Mouse (Mus musculus) erythroblast, embryonic 14.5 days (primary cell): ENCODE data around the gene Cyp4b1.

Source experiments
- GATA1 ChIP-seq: IDR thresholded peaks from 2 replicates; pipeline ENCODE4 v1.6.1; 2012; ENCODE audit warnings: low read length, inconsistent platforms, mixed read lengths
- TAL1 ChIP-seq: IDR thresholded peaks from 3 replicates; pipeline ENCODE4 v1.6.1; 2012; ENCODE audit warnings: low read length, inconsistent platforms, mixed read lengths

DNA sequence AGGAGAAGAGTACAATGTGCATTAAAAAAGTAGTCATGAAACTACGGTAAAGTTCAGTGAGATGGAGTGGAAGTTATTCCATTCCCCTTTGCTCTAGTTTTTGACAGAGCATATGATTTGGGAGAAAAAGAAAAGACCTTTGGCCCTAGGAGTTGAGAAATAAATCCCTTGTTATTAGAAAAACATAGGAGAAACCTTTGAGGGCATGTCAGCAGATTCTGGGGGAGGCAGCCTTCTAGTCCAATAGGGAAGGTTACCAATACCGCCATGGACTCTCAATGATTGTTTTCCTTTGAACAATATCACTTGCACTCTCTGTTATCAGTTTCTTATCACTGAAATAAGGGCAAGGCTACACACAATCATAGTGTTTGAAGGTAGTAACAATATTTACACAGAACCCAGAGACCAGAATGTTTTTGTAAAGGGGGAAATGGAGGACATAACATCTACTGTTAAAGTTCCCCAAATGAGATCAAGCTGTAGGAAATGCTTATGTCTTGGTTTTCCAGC, 50.6 kb downstream of the Cyp4b1 start:
- TF ChIP-seq GATA1: no peak
- no peak for TF ChIP-seq TAL1
